Mouse (Mus musculus) C2C12 (cell line): ENCODE results near the gene Gm37240.

Experiments
- CEBPB ChIP-seq: IDR thresholded peaks from one replicate; pipeline ENCODE4 v1.6.1; 2011; ENCODE audit warnings: low read depth, mild to moderate bottlenecking, control low read depth, moderate library complexity
- CTCF ChIP-seq: IDR thresholded peaks from one replicate; pipeline ENCODE4 v1.5.1; 2011; ENCODE audit not compliant: control insufficient read depth, insufficient read depth, insufficient read length
- MAX ChIP-seq: IDR thresholded peaks from one replicate; pipeline ENCODE4 v1.6.1; 2011; ENCODE audit warnings: mild to moderate bottlenecking, control low read depth
- MYOG ChIP-seq: IDR thresholded peaks from one replicate; pipeline ENCODE4 v1.6.1; 2011; ENCODE audit not compliant: control insufficient read depth, insufficient read length; ENCODE audit errors: extremely low read depth
- USF1 ChIP-seq: IDR thresholded peaks from one replicate; pipeline ENCODE4 v1.6.1; 2011; ENCODE audit warnings: low read depth, mild to moderate bottlenecking, control low read depth, moderate library complexity

DNA sequence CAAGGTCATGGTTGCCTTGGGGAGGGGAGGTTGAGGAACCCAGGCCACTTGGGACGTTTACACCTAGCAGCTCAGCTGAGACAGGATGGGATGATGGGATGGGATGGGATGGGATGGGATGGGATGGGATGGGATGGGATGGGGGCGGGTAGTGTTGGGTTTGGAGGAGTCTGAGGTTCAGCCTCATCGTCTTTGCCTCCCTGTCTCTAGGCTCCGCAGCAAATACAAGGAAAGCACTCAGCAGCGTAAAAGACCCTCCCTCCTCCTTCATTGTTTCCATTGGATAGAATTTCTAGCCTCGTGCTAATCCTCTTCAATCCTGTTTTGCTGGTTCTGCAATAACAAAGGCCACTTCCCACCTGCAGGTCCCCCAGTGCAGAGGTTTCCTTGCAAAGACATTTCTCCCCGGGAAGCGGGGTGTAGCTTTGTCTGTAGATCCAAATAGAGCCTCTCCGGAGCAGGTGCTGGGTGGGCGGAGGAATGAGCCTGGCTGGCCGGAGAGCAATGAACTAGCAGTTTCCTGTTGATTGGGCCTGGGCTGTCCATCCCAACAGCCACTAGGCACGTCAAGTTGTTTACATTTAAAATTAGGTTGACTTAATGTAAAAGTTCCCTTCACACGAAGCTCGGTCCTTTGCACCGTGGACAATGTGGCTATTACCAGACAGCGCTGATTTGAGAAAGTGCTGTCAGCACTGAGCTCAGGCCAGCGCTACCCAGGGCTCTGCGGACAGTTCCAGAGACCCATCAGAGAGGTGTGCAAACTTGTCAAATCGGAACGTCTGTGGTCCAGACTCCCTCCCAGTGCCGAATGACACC, 1221.9 kb downstream of the Gm37240 start:
- TF ChIP-seq CEBPB (no peak), CTCF (no peak), MAX (no peak), USF1 (no peak), MYOG (no peak)
